Mouse (Mus musculus): Measurements from ENCODE around the gene Ndufa6.

GRCm38 (mm10) chr15:82319613-82320012 lies 34.5 kb downstream of the Ndufa6 start:
- TF ChIP-seq EP300 (IDR thresholded peaks at IDR 0.05; ENCODE audit: low read depth) (no peak), CTCF (IDR thresholded peaks at IDR 0.05; ENCODE audit: low read depth) (no peak)
